Mouse (Mus musculus): Measurements from ENCODE around the gene Fam210b.

- TF ChIP-seq CTCF (IDR thresholded peaks at IDR 0.05; ENCODE audit: low read depth, low read length) = no peak
- no peak for TF ChIP-seq POLR2A (IDR thresholded peaks at IDR 0.05; ENCODE audit: borderline replicate concordance, low read depth, low read length)
Observed at GRCm38 (mm10) chr2:172381898-172382297, 36.5 kb downstream of the Fam210b start.

Data from bone marrow macrophage, adult 2 months (primary cell).